Mouse (Mus musculus) hindbrain, embryonic 10.5 days (tissue): Measurements from ENCODE around the gene Ptprg. TPM values are rescaled to one million over a fixed set of nuclear protein-coding genes. Genes with fewer than 3 reads are reported as not detected.

Experiments
- DNase-seq: peaks from one replicate; pipeline ENCODE4 v3.0.0-alpha.2; 2017; ENCODE audit warnings: low spot score
- H3K27ac ChIP-seq: fragments of 300-500 bp; sonication (generic); 2 replicates; pipeline ENCODE4 v1.5.1; 2016; ENCODE audit warnings: mild to moderate bottlenecking, moderate library complexity
- H3K27me3 ChIP-seq: fragments of 300-500 bp; sonication (generic); 2 replicates; pipeline ENCODE4 v1.6.1; 2016; ENCODE audit warnings: mild to moderate bottlenecking; ENCODE audit not compliant: poor library complexity, insufficient read depth, severe bottlenecking
- H3K36me3 ChIP-seq: fragments of 300-500 bp; sonication (generic); 2 replicates; pipeline ENCODE4 v1.6.1; 2016; ENCODE audit warnings: mild to moderate bottlenecking, moderate library complexity
- H3K4me1 ChIP-seq: fragments of 300-500 bp; sonication (generic); replicated peaks from 2 replicates; pipeline ENCODE4 v1.6.1; 2016; ENCODE audit warnings: mild to moderate bottlenecking
- H3K4me3 ChIP-seq: fragments of 300-500 bp; sonication (generic); 2 replicates; pipeline ENCODE4 v1.5.1; 2016; ENCODE audit warnings: mild to moderate bottlenecking, moderate library complexity
- H3K9me3 ChIP-seq: fragments of 300-500 bp; sonication (generic); 2 replicates; pipeline ENCODE4 v1.6.1; 2016; ENCODE audit warnings: mild to moderate bottlenecking, moderate library complexity
- WGBS: fragments of 180-500 bp; shearing (Covaris S2); methylation state at CpG from one replicate; pipeline ENCODE4 v1.1.7; 2016; 5-methylcytosine and 5-hydroxymethylcytosine counted together
- polyA plus RNA-seq: library from polyadenylated mRNA; unstranded; fragments of >200 nt; fragmentation: Nextera tagmentation; extraction: Ambion mirVana; gene quantifications from 2 replicates; pipeline ENCODE4 v1.2.1, GENCODE M21; 2016

Ptprg gene
- polyA plus RNA-seq, 1 experiment from 2014 or later, result 48.9 TPM

GRCm38 (mm10) chr14:11555061-11555501 lies 1.7 kb downstream of the Ptprg start:
- Histone ChIP-seq H3K27me3 (peaks cover 8% of the 10 kb centered on the region; the same call in 1 of the 2 replicates), H3K9me3 (peaks cover 3% of the 10 kb centered on the region; the same call in 1 of the 2 replicates), H3K4me3 (peak overlapping the region; percentile 85), H3K27ac (peak overlapping the region; percentile 96), H3K4me1 (peaks cover 34% of the 10 kb centered on the region), H3K36me3 (peaks cover 5% of the 10 kb centered on the region; the same call in 1 of the 2 replicates)
- peak; percentile 71 for DNase-seq
- 0% methylated on average over 17 of the region's 17 CpGs for WGBS

DNA sequence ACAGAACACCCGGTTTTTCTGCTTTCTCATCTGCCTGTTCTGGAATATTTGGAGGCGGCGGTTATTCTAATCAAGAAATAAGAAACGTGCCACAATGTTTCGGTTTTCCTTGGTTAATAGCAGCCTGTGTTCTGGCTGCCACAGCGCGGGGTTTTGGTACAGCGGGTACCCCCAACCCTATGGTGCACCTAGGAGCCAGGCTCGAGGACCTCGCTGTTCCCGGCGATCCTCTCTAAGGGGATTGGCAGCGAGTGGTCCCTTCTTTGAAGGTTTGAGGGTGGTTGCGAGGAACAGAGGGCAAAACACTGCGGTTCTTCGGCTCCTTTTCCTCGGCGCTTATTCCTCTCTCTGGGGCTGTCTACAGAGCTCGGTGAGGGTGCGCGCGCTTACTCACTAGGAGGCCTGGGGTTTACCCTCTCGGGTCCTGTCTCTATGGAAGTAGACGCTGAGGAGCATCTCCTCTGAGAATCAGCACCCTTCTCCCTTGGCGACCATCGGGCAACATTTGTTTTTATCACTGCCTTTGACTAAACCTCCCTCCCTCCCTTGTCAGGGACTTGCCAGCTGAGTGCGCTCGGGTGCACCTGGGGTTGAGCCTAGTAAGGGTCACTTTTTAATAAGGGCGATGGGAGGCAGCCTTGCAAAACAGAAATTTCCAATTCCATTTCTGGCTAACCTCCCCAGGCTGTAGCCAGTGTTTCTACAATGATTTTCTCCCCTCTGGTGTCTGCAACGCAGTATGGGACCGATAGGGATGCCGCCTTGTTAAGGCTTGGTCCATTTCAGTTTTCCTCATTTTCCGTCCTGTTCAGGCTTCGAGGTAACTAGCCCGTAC lies 2.4 kb downstream of the Ptprg start:
- peak overlapping the region; percentile 85 for H3K4me3 ChIP-seq
- WGBS, result under 1% methylated on average over 35 of the region's 35 CpGs
- peaks cover 37% of the 10 kb centered on the region for H3K4me1 ChIP-seq
- H3K27ac ChIP-seq, result peak overlapping the region; percentile 96
- H3K27me3 ChIP-seq, result peaks cover 8% of the 10 kb centered on the region; the same call in 1 of the 2 replicates
- H3K36me3 ChIP-seq, result peaks cover 5% of the 10 kb centered on the region; the same call in 1 of the 2 replicates
- H3K9me3 ChIP-seq, result peaks cover 3% of the 10 kb centered on the region; the same call in 1 of the 2 replicates
- DNase-seq, result peak; percentile 33

- H3K27ac ChIP-seq, result peak overlapping the region; percentile 96
- peaks cover 5% of the 10 kb centered on the region; the same call in 1 of the 2 replicates for H3K9me3 ChIP-seq
- peak; percentile 66 for DNase-seq
- peaks cover 5% of the 10 kb centered on the region; the same call in 1 of the 2 replicates for H3K36me3 ChIP-seq
- peak overlapping the region; percentile 85 for H3K4me3 ChIP-seq
- 14% methylated on average over 26 of the region's 26 CpGs for WGBS
- H3K27me3 ChIP-seq, result 0 out of 2 replicates have a peak, but pooled peaks cover 1% of the 10 kb centered on the region
- peaks cover 37% of the 10 kb centered on the region for H3K4me1 ChIP-seq
Observed at GRCm38 (mm10) chr14:11556356-11557130, 3.2 kb downstream of the Ptprg start.

DNA sequence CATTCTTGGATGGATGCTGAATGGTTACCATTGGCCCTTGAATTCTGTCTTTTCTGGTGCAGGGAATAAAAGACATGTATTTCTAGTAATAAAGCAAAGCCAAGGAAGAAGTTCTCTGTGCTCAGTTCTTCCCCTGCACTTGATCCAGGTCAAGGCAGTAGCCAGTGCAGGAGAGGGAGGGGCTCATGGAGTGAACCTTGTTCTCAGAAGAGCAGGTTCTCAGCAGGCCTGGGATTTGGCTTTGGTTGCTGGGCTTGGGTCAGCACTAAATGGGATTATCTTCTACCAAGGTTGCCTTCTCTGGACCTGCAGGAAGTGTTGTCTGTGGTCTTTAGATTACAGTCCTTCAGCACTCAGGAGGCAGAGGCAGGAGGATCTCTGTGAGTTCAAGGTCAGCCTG lies 5.2 kb downstream of the Ptprg start:
- H3K27ac ChIP-seq, result no peak overlapping the region
- H3K4me1 ChIP-seq, result peaks cover 21% of the 10 kb centered on the region
- peaks cover 5% of the 10 kb centered on the region; the same call in 1 of the 2 replicates for H3K36me3 ChIP-seq
- DNase-seq, result no peak
- H3K27me3 ChIP-seq, result no peaks in the 10 kb centered on the region
- H3K9me3 ChIP-seq, result peaks cover 7% of the 10 kb centered on the region; the same call in 1 of the 2 replicates
- H3K4me3 ChIP-seq, result no peak overlapping the region

GRCm38 (mm10) chr14:11560641-11561232 lies 7.4 kb downstream of the Ptprg start:
- Histone ChIP-seq H3K4me3 (no peak overlapping the region), H3K27me3 (no peaks in the 10 kb centered on the region), H3K27ac (no peak overlapping the region), H3K36me3 (peaks cover 5% of the 10 kb centered on the region; the same call in 1 of the 2 replicates), H3K4me1 (peaks cover 20% of the 10 kb centered on the region), H3K9me3 (peaks cover 8% of the 10 kb centered on the region; the same call in 1 of the 2 replicates)
- no peak for DNase-seq
- WGBS, result 69% methylated on average over 8 of the region's 8 CpGs

- Histone ChIP-seq H3K4me3 (no peak overlapping the region), H3K27me3 (no peaks in the 10 kb centered on the region), H3K4me1 (peaks cover 14% of the 10 kb centered on the region), H3K9me3 (peaks cover 8% of the 10 kb centered on the region; the same call in 1 of the 2 replicates), H3K27ac (no peak overlapping the region), H3K36me3 (peaks cover 5% of the 10 kb centered on the region; the same call in 1 of the 2 replicates)
- 90% methylated on average over 4 of the region's 4 CpGs for WGBS
- DNase-seq, result no peak
Observed at GRCm38 (mm10) chr14:11561397-11561796, 8.1 kb downstream of the Ptprg start.

GRCm38 (mm10) chr14:11562870-11563269 lies 9.5 kb downstream of the Ptprg start:
- Histone ChIP-seq H3K4me3 (no peak overlapping the region), H3K4me1 (peaks cover 7% of the 10 kb centered on the region; the same call in 1 of the 2 replicates), H3K27ac (no peak overlapping the region), H3K9me3 (peaks cover 8% of the 10 kb centered on the region; the same call in 1 of the 2 replicates), H3K36me3 (peaks cover 5% of the 10 kb centered on the region; the same call in 1 of the 2 replicates), H3K27me3 (no peaks in the 10 kb centered on the region)
- no peak for DNase-seq
- WGBS, result 90% methylated on average over 2 of the region's 2 CpGs

GRCm38 (mm10) chr14:11563656-11564055 lies 10.3 kb downstream of the Ptprg start:
- H3K36me3 ChIP-seq, result peaks cover under 1% of the 10 kb centered on the region; the same call in 1 of the 2 replicates
- H3K9me3 ChIP-seq, result peaks cover 5% of the 10 kb centered on the region; the same call in 1 of the 2 replicates
- no peaks in the 10 kb centered on the region for H3K27me3 ChIP-seq
- DNase-seq, result no peak
- no peak overlapping the region for H3K4me3 ChIP-seq
- 86% methylated on average over 5 of the region's 5 CpGs for WGBS
- H3K27ac ChIP-seq, result no peak overlapping the region
- peaks cover 7% of the 10 kb centered on the region; the same call in 1 of the 2 replicates for H3K4me1 ChIP-seq

- DNase-seq, result no peak
- Histone ChIP-seq H3K4me3 (no peak overlapping the region), H3K4me1 (peaks cover 7% of the 10 kb centered on the region; the same call in 1 of the 2 replicates), H3K9me3 (0 out of 2 replicates have a peak, but pooled peaks cover 5% of the 10 kb centered on the region), H3K27ac (no peak overlapping the region), H3K27me3 (no peaks in the 10 kb centered on the region), H3K36me3 (no peaks in the 10 kb centered on the region; the same call in 1 of the 2 replicates)
- WGBS, result 77% methylated on average over 3 of the region's 3 CpGs
Observed at GRCm38 (mm10) chr14:11564456-11564855, 11.1 kb downstream of the Ptprg start.

DNA sequence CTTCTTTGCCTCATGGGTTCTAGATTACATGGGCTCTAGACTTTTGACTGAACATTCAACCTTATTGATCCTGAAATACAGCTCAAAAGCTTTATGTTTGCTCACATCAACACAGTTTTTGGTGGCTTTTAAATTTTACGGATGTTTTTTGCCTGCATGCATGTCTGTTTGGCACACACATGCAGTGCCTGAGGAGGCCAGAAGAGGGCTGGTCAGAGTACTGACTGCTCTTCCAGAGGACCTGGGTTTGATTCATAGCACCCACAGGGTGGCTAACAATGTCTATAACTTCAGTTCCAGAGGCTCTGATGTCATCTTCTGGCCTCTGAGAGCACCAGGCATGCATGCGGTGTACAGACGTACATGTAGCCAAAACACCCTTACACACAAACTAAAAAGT lies 12.0 kb downstream of the Ptprg start:
- Histone ChIP-seq H3K27me3 (no peaks in the 10 kb centered on the region), H3K4me1 (peaks cover 4% of the 10 kb centered on the region; the same call in 1 of the 2 replicates), H3K9me3 (0 out of 2 replicates have a peak, but pooled peaks cover 5% of the 10 kb centered on the region), H3K36me3 (no peaks in the 10 kb centered on the region; the same call in 1 of the 2 replicates), H3K27ac (no peak overlapping the region), H3K4me3 (no peak overlapping the region)
- no peak for DNase-seq
- WGBS, result 98% methylated on average over 3 of the region's 3 CpGs

- no peaks in the 10 kb centered on the region for H3K36me3 ChIP-seq
- no peak overlapping the region for H3K27ac ChIP-seq
- peaks cover 18% of the 10 kb centered on the region for H3K4me1 ChIP-seq
- no peak overlapping the region for H3K4me3 ChIP-seq
- H3K27me3 ChIP-seq, result no peaks in the 10 kb centered on the region
- DNase-seq, result no peak
- WGBS, result 78% methylated on average over 2 of the region's 2 CpGs
- H3K9me3 ChIP-seq, result no peaks in the 10 kb centered on the region
Observed at GRCm38 (mm10) chr14:11569734-11570133, 16.4 kb downstream of the Ptprg start.
